Mouse (Mus musculus): ENCODE results near the gene Alox12. TPM values are rescaled to one million over a fixed set of nuclear protein-coding genes. Genes with fewer than 3 reads are reported as not detected.
A peak's percentile ranks its signal among the peaks of the same experiment; 100 is the strongest.

The Alox12 gene
- total RNA-seq, 1 experiment = 0.49 TPM

DNA sequence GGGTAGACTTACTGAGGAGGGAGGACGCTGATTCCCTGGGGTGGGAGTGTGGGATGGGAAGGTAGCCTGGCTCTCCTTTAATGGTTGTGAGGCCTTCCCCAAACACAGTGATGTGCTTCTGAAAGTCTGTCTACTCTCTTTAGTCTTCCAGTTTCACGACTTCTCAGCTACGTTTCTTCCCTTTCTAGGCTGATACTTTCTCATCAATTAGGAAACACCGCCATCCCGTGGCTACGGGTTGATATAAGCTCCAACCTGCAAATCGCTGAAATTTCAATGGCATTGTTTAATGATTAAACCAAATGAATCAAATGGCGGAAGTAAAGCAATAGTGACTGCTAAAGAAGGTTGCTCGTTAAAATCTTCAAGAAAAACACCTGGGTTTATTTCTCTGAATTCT, 42.3 kb downstream of the Alox12 start:
- Histone ChIP-seq H3K9ac (ENCODE audit: insufficient read depth, low read depth, low read length, poor library complexity, severe bottlenecking) (no peak overlapping the region), H3K4me1 (ENCODE audit: control insufficient read depth in 2 of 2, insufficient read depth in 2 of 2, low read length in 2 of 2, poor library complexity in 1 of 2) (peaks cover 2 to 19% of the 10 kb centered on the region in 2 experiments; a peak in 2 of 4 replicates), H3K9me3 (ENCODE audit: control insufficient read depth, insufficient read depth, low read depth, low read length) (no peaks in the 10 kb centered on the region), H3K36me3 (ENCODE audit: control insufficient read depth, insufficient read depth, low read length, poor library complexity, severe bottlenecking) (peaks cover 7% of the 10 kb centered on the region), H3K4me3 (ENCODE audit: insufficient read depth in 1 of 2, low read depth in 1 of 2, low read length in 2 of 2, poor library complexity in 1 of 2, severe bottlenecking in 1 of 2) (no peak overlapping the region), H3K27ac (ENCODE audit: insufficient read depth, low read depth, low read length, poor library complexity, severe bottlenecking) (no peak overlapping the region)
- DNase-seq (ENCODE audit: low read depth, low spot score) = no peak
- in situ Hi-C loops (cut with MboI; ENCODE audit: low sequenced_read_pairs in 2 of 2, unreplicated experiment in 2 of 2) = loop anchor here in 1 of 2 experiments (10.0 kb wide), 1 partner anchor 278 kb away; the partner anchor contains the start of gene Ybx2
- TF ChIP-seq MAFK (IDR thresholded peaks at IDR 0.05; ENCODE audit: insufficient read depth, low read depth, low read length) (no peak), CHD2 (IDR thresholded peaks at IDR 0.05; ENCODE audit: low read depth, low read length) (no peak), ZC3H11A (IDR thresholded peaks at IDR 0.05; ENCODE audit: borderline replicate concordance, low read depth, low read length) (no peak), ZNF384 (IDR thresholded peaks at IDR 0.05; ENCODE audit: low read depth, low read length) (no peak), HCFC1 (IDR thresholded peaks at IDR 0.05; ENCODE audit: borderline replicate concordance, insufficient read depth, low read length) (no peak)

DNA sequence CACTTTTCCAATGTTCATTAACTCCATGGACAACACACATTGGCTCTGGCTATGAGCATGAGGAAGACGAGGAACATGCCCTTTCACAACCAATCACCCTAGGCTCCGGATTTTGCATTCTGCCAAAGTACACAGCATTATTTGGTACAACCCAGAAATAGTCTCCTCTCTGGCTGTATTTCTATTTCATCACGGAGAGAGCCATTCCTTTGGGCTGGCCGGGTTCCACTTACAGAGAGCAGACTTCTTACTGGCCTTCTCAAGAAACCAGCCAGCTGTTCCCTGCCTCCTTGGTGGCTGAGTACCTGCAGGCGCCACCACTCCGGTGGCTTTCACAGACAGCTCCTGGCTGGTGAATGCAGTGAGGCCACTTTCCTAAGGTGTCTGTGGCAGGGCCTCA, 42.7 kb downstream of the Alox12 start, which contains the start of gene Slc16a11:
Slc16a11 (plus strand) TSS at position 330 of the 400 bp plus-strand sequence.
- Histone ChIP-seq H3K4me3 (ENCODE audit: insufficient read depth in 1 of 2, low read depth in 1 of 2, low read length in 2 of 2, poor library complexity in 1 of 2, severe bottlenecking in 1 of 2) (peak within 1 kb of the TSS; percentile 37 to 63; a peak in 1 of 4 replicates), H3K4me1 (ENCODE audit: control insufficient read depth in 2 of 2, insufficient read depth in 2 of 2, low read length in 2 of 2, poor library complexity in 1 of 2) (peaks cover 2 to 19% of the 10 kb centered on the region in 2 experiments; a peak in 2 of 4 replicates), H3K9me3 (ENCODE audit: control insufficient read depth, insufficient read depth, low read depth, low read length) (no peaks in the 10 kb centered on the region), H3K9ac (ENCODE audit: insufficient read depth, low read depth, low read length, poor library complexity, severe bottlenecking) (no peak within 1 kb of the TSS), H3K27ac (ENCODE audit: insufficient read depth, low read depth, low read length, poor library complexity, severe bottlenecking) (no peak within 1 kb of the TSS), H3K36me3 (ENCODE audit: control insufficient read depth, insufficient read depth, low read length, poor library complexity, severe bottlenecking) (peaks cover 3% of the 10 kb centered on the region; the same call in 1 of the 2 replicates)
- TF ChIP-seq CHD2 (IDR thresholded peaks at IDR 0.05; ENCODE audit: low read depth, low read length) (no peak), HCFC1 (IDR thresholded peaks at IDR 0.05; ENCODE audit: borderline replicate concordance, insufficient read depth, low read length) (no peak), MAFK (IDR thresholded peaks at IDR 0.05; ENCODE audit: insufficient read depth, low read depth, low read length) (no peak), ZC3H11A (IDR thresholded peaks at IDR 0.05; ENCODE audit: borderline replicate concordance, low read depth, low read length) (no peak), ZNF384 (IDR thresholded peaks at IDR 0.05; ENCODE audit: low read depth, low read length) (no peak)
- DNase-seq (ENCODE audit: low read depth, low spot score) = no peak
- in situ Hi-C loops (cut with MboI; ENCODE audit: low sequenced_read_pairs in 2 of 2, unreplicated experiment in 2 of 2) = loop anchor here in 1 of 2 experiments (10.0 kb wide), 1 partner anchor 278 kb away; the partner anchor contains the start of gene Ybx2

DNA sequence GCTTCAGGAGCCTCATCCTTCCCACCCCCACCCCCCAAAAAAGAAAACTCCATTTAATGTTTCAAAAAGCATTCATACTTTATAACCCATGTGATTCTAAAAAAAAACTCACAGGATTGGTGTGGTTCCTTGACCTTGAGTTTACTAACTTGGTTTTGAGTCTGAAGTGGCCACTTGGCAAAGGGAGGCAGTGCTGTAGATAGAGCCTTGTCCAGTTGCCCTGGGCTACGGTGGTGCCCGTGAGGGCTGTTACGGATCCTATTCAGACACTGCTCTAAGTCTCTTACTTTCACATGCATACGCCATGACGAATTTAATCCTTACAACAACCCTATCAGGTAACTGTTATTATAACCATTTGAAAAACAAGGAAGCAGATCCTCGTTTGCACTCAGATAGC, 43.2 kb downstream of the Alox12 start:
- no peak for TF ChIP-seq CHD2 (IDR thresholded peaks at IDR 0.05; ENCODE audit: low read depth, low read length)
- Histone ChIP-seq H3K4me3 (ENCODE audit: insufficient read depth in 1 of 2, low read depth in 1 of 2, low read length in 2 of 2, poor library complexity in 1 of 2, severe bottlenecking in 1 of 2) (no peak overlapping the region), H3K27ac (ENCODE audit: insufficient read depth, low read depth, low read length, poor library complexity, severe bottlenecking) (no peak overlapping the region), H3K4me1 (ENCODE audit: control insufficient read depth in 2 of 2, insufficient read depth in 2 of 2, low read length in 2 of 2, poor library complexity in 1 of 2) (peaks cover 2 to 19% of the 10 kb centered on the region in 2 experiments; a peak in 2 of 4 replicates), H3K9me3 (ENCODE audit: control insufficient read depth, insufficient read depth, low read depth, low read length) (no peaks in the 10 kb centered on the region), H3K9ac (ENCODE audit: insufficient read depth, low read depth, low read length, poor library complexity, severe bottlenecking) (no peak overlapping the region), H3K36me3 (ENCODE audit: control insufficient read depth, insufficient read depth, low read length, poor library complexity, severe bottlenecking) (peaks cover 3% of the 10 kb centered on the region; the same call in 1 of the 2 replicates)
- DNase-seq (ENCODE audit: low read depth, low spot score) = no peak
- in situ Hi-C loops (cut with MboI; ENCODE audit: low sequenced_read_pairs in 2 of 2, unreplicated experiment in 2 of 2) = loop anchor here in 1 of 2 experiments (10.0 kb wide), 1 partner anchor 277 kb away; the partner anchor contains the start of gene Ybx2

DNA sequence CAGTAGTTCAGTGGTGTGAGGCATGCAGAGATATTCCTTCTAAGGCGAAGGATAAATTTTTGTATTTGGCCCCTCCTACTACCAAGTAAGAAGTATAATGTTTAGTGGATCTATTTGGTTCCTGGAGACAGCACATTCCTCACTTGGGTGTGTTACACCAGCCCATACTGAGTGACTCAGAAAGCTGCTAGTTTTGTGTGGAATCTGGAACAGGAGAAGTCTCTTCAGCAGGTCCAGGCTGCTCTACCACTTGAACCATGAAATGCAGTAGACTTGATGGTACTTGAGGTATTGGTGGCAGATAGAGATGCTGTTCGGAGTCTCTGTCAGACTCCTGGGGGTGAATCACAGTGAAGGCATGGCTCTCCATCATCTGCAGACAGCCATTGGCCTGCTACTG, 44.5 kb downstream of the Alox12 start:
- no peak overlapping the region for H3K4me3 ChIP-seq (ENCODE audit: insufficient read depth in 1 of 2, low read depth in 1 of 2, low read length in 2 of 2, poor library complexity in 1 of 2, severe bottlenecking in 1 of 2)
- H3K9me3 ChIP-seq (ENCODE audit: control insufficient read depth, insufficient read depth, low read depth, low read length) = no peaks in the 10 kb centered on the region
- no peak for TF ChIP-seq HCFC1 (IDR thresholded peaks at IDR 0.05; ENCODE audit: borderline replicate concordance, insufficient read depth, low read length)
- TF ChIP-seq CHD2 (IDR thresholded peaks at IDR 0.05; ENCODE audit: low read depth, low read length) = no peak
- no peak for TF ChIP-seq MAFK (IDR thresholded peaks at IDR 0.05; ENCODE audit: insufficient read depth, low read depth, low read length)
- TF ChIP-seq ZC3H11A (IDR thresholded peaks at IDR 0.05; ENCODE audit: borderline replicate concordance, low read depth, low read length) = no peak
- TF ChIP-seq ZNF384 (IDR thresholded peaks at IDR 0.05; ENCODE audit: low read depth, low read length) = no peak
- no peak for DNase-seq (ENCODE audit: low read depth, low spot score)
- no peak overlapping the region for H3K9ac ChIP-seq (ENCODE audit: insufficient read depth, low read depth, low read length, poor library complexity, severe bottlenecking)
- no peaks in the 10 kb centered on the region for H3K36me3 ChIP-seq (ENCODE audit: control insufficient read depth, insufficient read depth, low read length, poor library complexity, severe bottlenecking)
- in situ Hi-C loops (cut with MboI; ENCODE audit: low sequenced_read_pairs in 2 of 2, unreplicated experiment in 2 of 2) = loop anchor here in 1 of 2 experiments (10.0 kb wide), 1 partner anchor 276 kb away; the partner anchor contains the start of gene Ybx2
- H3K4me1 ChIP-seq (ENCODE audit: control insufficient read depth in 2 of 2, insufficient read depth in 2 of 2, low read length in 2 of 2, poor library complexity in 1 of 2) = peaks cover 2 to 18% of the 10 kb centered on the region in 2 experiments; a peak in 2 of 4 replicates
- H3K27ac ChIP-seq (ENCODE audit: insufficient read depth, low read depth, low read length, poor library complexity, severe bottlenecking) = no peak overlapping the region
